Mouse (Mus musculus): ENCODE data around the gene Nhsl2. TPM values are rescaled to one million over a fixed set of nuclear protein-coding genes. Genes with fewer than 3 reads are reported as not detected.

The Nhsl2 gene
- polyA plus RNA-seq, 1 experiment from 2014 or later: 12.0 TPM

DNA sequence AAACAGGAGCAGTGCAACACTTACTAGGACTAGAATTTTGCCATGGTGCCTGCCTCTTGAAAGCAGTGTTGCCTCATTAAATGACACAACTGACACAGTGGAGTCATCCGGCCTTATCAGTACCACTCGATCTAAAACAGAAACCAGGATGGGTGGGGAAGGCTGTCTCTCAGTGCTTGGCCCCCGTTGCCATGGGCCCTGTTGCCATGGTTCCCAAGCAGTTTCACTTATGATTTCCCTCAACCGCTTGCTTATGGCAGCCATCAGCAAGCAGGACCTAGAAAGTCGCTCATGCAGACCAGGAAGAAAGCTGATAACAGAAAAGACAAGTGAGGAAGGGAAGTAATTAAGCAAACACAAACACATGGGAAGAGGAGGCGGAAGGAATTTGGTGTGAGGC is 182.7 kb downstream of the Nhsl2 start:
- 0 out of 2 replicates have a peak, but pooled peaks cover 3% of the 10 kb centered on the region for H3K4me1 ChIP-seq (ENCODE audit: insufficient read depth, low read length)
- H3K36me3 ChIP-seq (ENCODE audit: insufficient read depth, low read length): no peaks in the 10 kb centered on the region
- H3K27ac ChIP-seq (ENCODE audit: low read length): no peak overlapping the region
- H3K9me3 ChIP-seq (ENCODE audit: low read length): no peaks in the 10 kb centered on the region
- no peak overlapping the region for H3K4me2 ChIP-seq (replicated peaks; ENCODE audit: low read depth, low read length)
- WGBS: 49% methylated on average over 6 of the region's 6 CpGs
- H3K9ac ChIP-seq (replicated peaks; ENCODE audit: low read length): no peak overlapping the region
- ATAC-seq (ENCODE audit: low FRiP score, low TSS enrichment): no peak
- H3K27me3 ChIP-seq (ENCODE audit: insufficient read depth, low read length): peaks cover 18% of the 10 kb centered on the region; the same call in 1 of the 2 replicates
- H3K4me3 ChIP-seq (ENCODE audit: low read length): no peak overlapping the region

DNA sequence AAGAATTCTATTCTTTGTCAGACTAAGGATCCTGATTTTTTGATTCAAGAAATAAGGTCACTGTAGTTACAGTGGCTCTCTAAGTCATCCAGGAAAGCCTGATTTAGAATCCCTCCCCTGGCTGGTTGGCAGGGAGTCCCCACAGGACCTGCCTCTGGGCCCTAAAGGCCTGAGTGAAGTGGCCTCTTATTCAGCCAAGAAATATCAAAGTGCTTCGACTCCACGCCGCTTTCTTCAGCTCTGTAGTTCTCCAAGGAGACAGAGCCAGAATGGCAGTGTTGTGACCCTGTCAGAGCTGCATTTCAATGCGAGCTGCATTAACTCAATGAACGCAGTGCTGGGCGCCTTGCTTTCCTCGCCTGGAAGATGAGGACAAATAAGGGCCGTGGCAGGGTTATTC is 183.2 kb downstream of the Nhsl2 start:
- Histone ChIP-seq H3K36me3 (ENCODE audit: insufficient read depth, low read length) (no peaks in the 10 kb centered on the region), H3K4me2 (replicated peaks; ENCODE audit: low read depth, low read length) (no peak overlapping the region), H3K4me1 (ENCODE audit: insufficient read depth, low read length) (0 out of 2 replicates have a peak, but pooled peaks cover 3% of the 10 kb centered on the region), H3K9ac (replicated peaks; ENCODE audit: low read length) (no peak overlapping the region), H3K9me3 (ENCODE audit: low read length) (no peaks in the 10 kb centered on the region), H3K4me3 (ENCODE audit: low read length) (no peak overlapping the region), H3K27me3 (ENCODE audit: insufficient read depth, low read length) (peaks cover 18% of the 10 kb centered on the region; the same call in 1 of the 2 replicates), H3K27ac (ENCODE audit: low read length) (no peak overlapping the region)
- ATAC-seq (ENCODE audit: low FRiP score, low TSS enrichment): no peak
- 81% methylated on average over 8 of the region's 8 CpGs for WGBS

DNA sequence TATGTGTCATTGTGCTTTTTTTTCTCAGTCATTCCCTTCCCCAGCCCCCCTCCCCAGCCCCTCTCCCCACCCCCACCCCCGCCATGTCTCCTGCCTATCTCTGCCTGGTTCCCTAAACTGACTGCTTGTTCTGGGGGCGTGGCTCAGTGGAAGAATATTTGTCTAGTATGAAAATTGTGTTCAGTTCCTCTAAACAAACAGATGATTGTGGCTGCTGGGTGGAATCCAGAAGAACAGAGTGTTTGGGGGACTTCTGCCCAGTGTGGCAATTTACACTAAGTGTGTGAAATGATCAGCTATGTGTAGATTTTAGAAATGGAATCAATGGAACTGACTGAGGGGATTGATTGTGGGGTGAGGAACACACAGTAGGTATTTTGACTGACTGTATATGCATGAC is 184.4 kb downstream of the Nhsl2 start:
- Histone ChIP-seq H3K27me3 (ENCODE audit: insufficient read depth, low read length) (peaks cover 18% of the 10 kb centered on the region; the same call in 1 of the 2 replicates), H3K4me2 (replicated peaks; ENCODE audit: low read depth, low read length) (no peak overlapping the region), H3K36me3 (ENCODE audit: insufficient read depth, low read length) (no peaks in the 10 kb centered on the region), H3K27ac (ENCODE audit: low read length) (no peak overlapping the region), H3K4me3 (ENCODE audit: low read length) (no peak overlapping the region), H3K9ac (replicated peaks; ENCODE audit: low read length) (no peak overlapping the region), H3K9me3 (ENCODE audit: low read length) (no peaks in the 10 kb centered on the region), H3K4me1 (ENCODE audit: insufficient read depth, low read length) (0 out of 2 replicates have a peak, but pooled peaks cover 3% of the 10 kb centered on the region)
- 65% methylated on average over 2 of the region's 2 CpGs for WGBS
- ATAC-seq (ENCODE audit: low FRiP score, low TSS enrichment): no peak

DNA sequence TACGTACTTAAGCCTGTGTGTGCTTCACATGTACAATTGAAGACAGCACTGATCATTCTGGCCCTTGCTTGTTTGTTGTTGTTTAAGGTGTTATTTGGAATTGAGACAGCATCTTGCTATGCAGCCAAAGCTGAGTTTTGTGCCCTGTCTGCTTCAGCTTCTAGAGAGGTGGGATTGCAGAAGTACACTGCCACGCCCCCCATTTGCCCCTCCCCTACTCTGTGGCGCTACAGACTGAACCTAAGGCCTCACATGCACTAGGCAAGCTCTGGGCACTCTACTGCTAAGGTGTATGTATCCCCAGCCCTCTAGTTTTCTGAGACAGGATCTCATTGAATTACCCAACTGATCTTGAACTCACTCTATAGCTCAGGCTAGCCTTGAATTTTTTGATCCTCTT is 186.5 kb downstream of the Nhsl2 start:
- no peaks in the 10 kb centered on the region for H3K36me3 ChIP-seq (ENCODE audit: insufficient read depth, low read length)
- WGBS: 60% methylated on average over 3 of the region's 3 CpGs
- no peak overlapping the region for H3K4me2 ChIP-seq (replicated peaks; ENCODE audit: low read depth, low read length)
- no peak overlapping the region for H3K9ac ChIP-seq (replicated peaks; ENCODE audit: low read length)
- H3K4me1 ChIP-seq (ENCODE audit: insufficient read depth, low read length): 0 out of 2 replicates have a peak, but pooled peaks cover 3% of the 10 kb centered on the region
- no peak for ATAC-seq (ENCODE audit: low FRiP score, low TSS enrichment)
- no peak overlapping the region for H3K4me3 ChIP-seq (ENCODE audit: low read length)
- no peak overlapping the region for H3K27ac ChIP-seq (ENCODE audit: low read length)
- H3K9me3 ChIP-seq (ENCODE audit: low read length): no peaks in the 10 kb centered on the region
- peaks cover 20% of the 10 kb centered on the region; the same call in 1 of the 2 replicates for H3K27me3 ChIP-seq (ENCODE audit: insufficient read depth, low read length)

DNA sequence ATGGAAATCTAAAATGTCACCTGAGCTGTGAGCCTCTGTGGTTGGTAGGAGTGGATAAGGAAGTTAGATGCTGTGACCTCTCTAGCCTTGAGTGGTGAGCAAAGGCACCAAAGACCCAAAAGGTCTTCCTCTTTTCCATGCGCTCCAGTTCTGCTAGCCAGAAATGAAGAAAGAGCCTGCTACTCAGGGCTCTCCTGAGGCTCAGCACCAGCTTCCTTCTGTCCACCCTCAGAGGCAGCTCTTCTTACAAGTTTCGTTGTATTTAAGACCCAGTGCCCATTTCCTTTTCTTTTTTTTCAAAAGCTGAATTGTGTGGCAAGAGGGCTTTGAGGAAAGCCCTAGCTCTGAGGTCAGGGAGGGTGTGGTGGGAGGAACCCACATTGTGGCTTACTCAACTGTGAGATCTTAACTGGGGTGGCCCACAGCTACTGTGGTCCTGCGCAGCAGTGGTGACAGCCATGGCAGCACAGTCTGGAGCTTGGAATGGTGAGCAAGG is 187.7 kb downstream of the Nhsl2 start:
- peaks cover 12% of the 10 kb centered on the region; the same call in 1 of the 2 replicates for H3K27me3 ChIP-seq (ENCODE audit: insufficient read depth, low read length)
- no peaks in the 10 kb centered on the region for H3K9me3 ChIP-seq (ENCODE audit: low read length)
- no peak; the same call in 1 of the 2 replicates for ATAC-seq (ENCODE audit: low FRiP score, low TSS enrichment)
- no peak overlapping the region for H3K4me3 ChIP-seq (ENCODE audit: low read length)
- WGBS: 81% methylated on average over 3 of the region's 3 CpGs
- H3K4me2 ChIP-seq (replicated peaks; ENCODE audit: low read depth, low read length): no peak overlapping the region
- H3K27ac ChIP-seq (ENCODE audit: low read length): no peak overlapping the region
- no peaks in the 10 kb centered on the region for H3K36me3 ChIP-seq (ENCODE audit: insufficient read depth, low read length)
- H3K9ac ChIP-seq (replicated peaks; ENCODE audit: low read length): no peak overlapping the region
- 0 out of 2 replicates have a peak, but pooled peaks cover under 1% of the 10 kb centered on the region for H3K4me1 ChIP-seq (ENCODE audit: insufficient read depth, low read length)

DNA sequence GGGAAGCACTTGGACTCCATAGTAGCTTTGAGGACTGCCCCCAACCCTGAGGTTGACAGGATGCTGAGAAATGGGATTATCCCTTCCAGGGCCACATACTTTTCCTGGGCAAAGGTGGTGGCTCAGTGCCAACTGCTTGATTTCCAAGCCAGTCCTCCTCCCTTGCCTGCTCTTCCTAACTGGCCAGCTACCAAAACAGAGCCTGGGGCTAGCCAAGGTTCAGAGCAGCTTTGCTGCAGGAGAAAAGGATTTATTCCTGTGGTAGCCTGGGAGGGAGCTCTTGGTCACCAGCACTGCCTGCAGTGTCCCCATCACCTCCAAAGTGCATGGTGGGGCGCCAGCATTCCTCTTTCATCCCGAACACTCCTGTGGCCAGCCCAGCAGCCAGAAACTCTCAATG is 188.3 kb downstream of the Nhsl2 start:
- peaks cover 10% of the 10 kb centered on the region; the same call in 1 of the 2 replicates for H3K27me3 ChIP-seq (ENCODE audit: insufficient read depth, low read length)
- no peaks in the 10 kb centered on the region for H3K36me3 ChIP-seq (ENCODE audit: insufficient read depth, low read length)
- H3K27ac ChIP-seq (ENCODE audit: low read length): no peak overlapping the region
- WGBS: 75% methylated on average over 2 of the region's 2 CpGs
- no peak overlapping the region for H3K9ac ChIP-seq (replicated peaks; ENCODE audit: low read length)
- H3K9me3 ChIP-seq (ENCODE audit: low read length): no peaks in the 10 kb centered on the region
- no peaks in the 10 kb centered on the region for H3K4me1 ChIP-seq (ENCODE audit: insufficient read depth, low read length)
- ATAC-seq (ENCODE audit: low FRiP score, low TSS enrichment): no peak; the same call in 1 of the 2 replicates
- no peak overlapping the region for H3K4me3 ChIP-seq (ENCODE audit: low read length)
- no peak overlapping the region for H3K4me2 ChIP-seq (replicated peaks; ENCODE audit: low read depth, low read length)

DNA sequence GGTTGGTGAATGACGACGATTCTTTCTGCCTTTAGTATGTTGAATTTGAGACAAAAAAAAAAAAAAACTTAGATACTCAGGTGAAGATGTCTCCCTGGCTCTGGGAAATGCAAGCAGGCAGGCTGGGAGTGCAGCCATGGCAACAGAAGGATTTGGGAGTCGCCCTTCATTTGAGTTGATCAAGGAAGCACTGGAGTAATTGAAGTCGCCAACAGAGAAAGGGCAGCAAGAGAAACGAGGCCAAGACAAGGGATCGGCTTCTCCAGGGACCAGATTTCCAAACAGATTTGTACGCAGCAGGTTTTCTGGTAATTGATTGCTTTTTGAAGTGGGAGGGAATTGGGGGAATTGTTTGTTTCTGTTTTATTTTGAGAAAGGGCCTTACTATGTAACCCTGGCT is 192.4 kb downstream of the Nhsl2 start:
- no peak overlapping the region for H3K4me3 ChIP-seq (ENCODE audit: low read length)
- H3K27ac ChIP-seq (ENCODE audit: low read length): no peak overlapping the region
- peaks cover 9% of the 10 kb centered on the region; the same call in 1 of the 2 replicates for H3K27me3 ChIP-seq (ENCODE audit: insufficient read depth, low read length)
- H3K9me3 ChIP-seq (ENCODE audit: low read length): no peaks in the 10 kb centered on the region
- ATAC-seq (ENCODE audit: low FRiP score, low TSS enrichment): no peak
- H3K4me1 ChIP-seq (ENCODE audit: insufficient read depth, low read length): no peaks in the 10 kb centered on the region
- H3K9ac ChIP-seq (replicated peaks; ENCODE audit: low read length): no peak overlapping the region
- H3K4me2 ChIP-seq (replicated peaks; ENCODE audit: low read depth, low read length): no peak overlapping the region
- 64% methylated on average over 7 of the region's 7 CpGs for WGBS
- H3K36me3 ChIP-seq (ENCODE audit: insufficient read depth, low read length): no peaks in the 10 kb centered on the region

DNA sequence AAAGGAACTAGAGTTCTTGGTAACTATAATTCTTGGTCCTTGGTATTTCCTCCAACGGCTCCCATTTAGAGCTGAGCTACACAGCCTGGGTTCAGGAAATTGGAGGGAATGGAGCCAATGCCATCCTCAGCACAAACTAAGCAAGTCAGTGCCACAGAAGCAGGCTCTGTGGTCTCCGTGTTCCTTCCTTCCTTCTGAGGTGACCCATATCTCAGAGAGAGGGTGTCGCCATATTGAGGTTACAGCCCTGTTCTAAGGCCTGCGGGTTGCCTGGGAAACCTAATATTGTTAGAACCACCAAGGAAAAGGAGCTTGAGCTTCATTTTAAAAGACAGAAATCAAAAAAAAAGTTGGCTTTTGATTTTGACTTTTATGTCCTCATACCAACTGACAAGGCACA is 193.2 kb downstream of the Nhsl2 start:
- no peaks in the 10 kb centered on the region for H3K9me3 ChIP-seq (ENCODE audit: low read length)
- WGBS: 79% methylated on average over 4 of the region's 4 CpGs
- H3K27ac ChIP-seq (ENCODE audit: low read length): no peak overlapping the region
- peaks cover 12% of the 10 kb centered on the region; the same call in 1 of the 2 replicates for H3K27me3 ChIP-seq (ENCODE audit: insufficient read depth, low read length)
- H3K9ac ChIP-seq (replicated peaks; ENCODE audit: low read length): no peak overlapping the region
- no peak for ATAC-seq (ENCODE audit: low FRiP score, low TSS enrichment)
- no peaks in the 10 kb centered on the region for H3K4me1 ChIP-seq (ENCODE audit: insufficient read depth, low read length)
- H3K4me3 ChIP-seq (ENCODE audit: low read length): no peak overlapping the region
- no peaks in the 10 kb centered on the region for H3K36me3 ChIP-seq (ENCODE audit: insufficient read depth, low read length)
- no peak overlapping the region for H3K4me2 ChIP-seq (replicated peaks; ENCODE audit: low read depth, low read length)

DNA sequence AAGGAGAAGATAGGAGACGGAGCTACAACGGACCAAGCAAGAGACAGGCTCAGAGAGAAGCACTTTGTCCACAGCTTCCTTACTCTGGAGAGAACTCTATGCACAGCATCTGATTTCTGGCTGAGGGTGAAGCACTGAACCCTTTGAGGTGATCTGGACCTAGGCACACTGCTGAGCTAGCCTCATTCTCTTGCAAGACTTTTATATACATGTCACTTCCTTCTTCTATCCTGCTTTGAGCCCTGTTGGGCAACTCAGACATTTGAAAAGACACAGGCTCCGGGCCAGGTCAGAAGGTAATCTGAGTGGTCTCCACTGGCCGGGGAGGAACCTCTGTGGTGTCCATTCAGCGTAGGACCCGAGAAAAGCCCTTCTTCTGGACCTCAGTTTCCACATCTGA is 201.4 kb downstream of the Nhsl2 start:
- Histone ChIP-seq H3K27ac (ENCODE audit: low read length) (no peak overlapping the region), H3K4me3 (ENCODE audit: low read length) (no peak overlapping the region), H3K9me3 (ENCODE audit: low read length) (no peaks in the 10 kb centered on the region), H3K9ac (replicated peaks; ENCODE audit: low read length) (no peak overlapping the region), H3K4me1 (ENCODE audit: insufficient read depth, low read length) (no peaks in the 10 kb centered on the region), H3K27me3 (ENCODE audit: insufficient read depth, low read length) (peaks cover 15% of the 10 kb centered on the region; the same call in 1 of the 2 replicates), H3K4me2 (replicated peaks; ENCODE audit: low read depth, low read length) (no peak overlapping the region), H3K36me3 (ENCODE audit: insufficient read depth, low read length) (no peaks in the 10 kb centered on the region)
- ATAC-seq (ENCODE audit: low FRiP score, low TSS enrichment): no peak
- 73% methylated on average over 6 of the region's 6 CpGs for WGBS

DNA sequence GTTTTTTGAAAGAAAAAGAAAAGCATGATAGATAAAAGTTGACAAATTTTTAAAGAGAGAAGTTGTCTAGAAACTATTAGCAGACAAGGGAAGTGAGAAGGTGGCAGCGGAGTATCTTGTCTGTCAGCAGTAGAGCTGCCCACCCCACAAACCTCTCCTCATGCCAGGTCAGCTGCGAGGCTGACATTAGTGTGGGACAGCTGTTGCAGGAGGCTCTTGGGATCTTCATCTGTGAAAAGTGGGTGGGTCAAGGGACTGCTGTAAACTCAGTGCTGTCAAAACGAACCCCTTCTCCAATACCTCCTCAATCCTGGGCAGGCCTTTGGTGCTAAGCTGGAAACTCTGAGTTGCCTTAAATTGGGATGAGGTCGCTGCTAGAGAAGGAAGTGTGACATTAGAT is 202.0 kb downstream of the Nhsl2 start:
- H3K4me2 ChIP-seq (replicated peaks; ENCODE audit: low read depth, low read length): no peak overlapping the region
- no peak overlapping the region for H3K9ac ChIP-seq (replicated peaks; ENCODE audit: low read length)
- ATAC-seq (ENCODE audit: low FRiP score, low TSS enrichment): no peak
- peaks cover 14% of the 10 kb centered on the region; the same call in 1 of the 2 replicates for H3K27me3 ChIP-seq (ENCODE audit: insufficient read depth, low read length)
- no peak overlapping the region for H3K27ac ChIP-seq (ENCODE audit: low read length)
- WGBS: 67% methylated on average over 4 of the region's 4 CpGs
- no peaks in the 10 kb centered on the region for H3K36me3 ChIP-seq (ENCODE audit: insufficient read depth, low read length)
- H3K9me3 ChIP-seq (ENCODE audit: low read length): no peaks in the 10 kb centered on the region
- no peaks in the 10 kb centered on the region for H3K4me1 ChIP-seq (ENCODE audit: insufficient read depth, low read length)
- no peak overlapping the region for H3K4me3 ChIP-seq (ENCODE audit: low read length)

Data from kidney, embryonic 16.5 days (tissue).